Mouse (Mus musculus): ENCODE measurements around the gene Tns1. TPM values are rescaled to one million over a fixed set of nuclear protein-coding genes. Genes with fewer than 3 reads are reported as not detected.

Gene Tns1
- total and polyA plus RNA-seq, 2 experiments from 2014 or later = 11.7 to 28.0 TPM

DNA sequence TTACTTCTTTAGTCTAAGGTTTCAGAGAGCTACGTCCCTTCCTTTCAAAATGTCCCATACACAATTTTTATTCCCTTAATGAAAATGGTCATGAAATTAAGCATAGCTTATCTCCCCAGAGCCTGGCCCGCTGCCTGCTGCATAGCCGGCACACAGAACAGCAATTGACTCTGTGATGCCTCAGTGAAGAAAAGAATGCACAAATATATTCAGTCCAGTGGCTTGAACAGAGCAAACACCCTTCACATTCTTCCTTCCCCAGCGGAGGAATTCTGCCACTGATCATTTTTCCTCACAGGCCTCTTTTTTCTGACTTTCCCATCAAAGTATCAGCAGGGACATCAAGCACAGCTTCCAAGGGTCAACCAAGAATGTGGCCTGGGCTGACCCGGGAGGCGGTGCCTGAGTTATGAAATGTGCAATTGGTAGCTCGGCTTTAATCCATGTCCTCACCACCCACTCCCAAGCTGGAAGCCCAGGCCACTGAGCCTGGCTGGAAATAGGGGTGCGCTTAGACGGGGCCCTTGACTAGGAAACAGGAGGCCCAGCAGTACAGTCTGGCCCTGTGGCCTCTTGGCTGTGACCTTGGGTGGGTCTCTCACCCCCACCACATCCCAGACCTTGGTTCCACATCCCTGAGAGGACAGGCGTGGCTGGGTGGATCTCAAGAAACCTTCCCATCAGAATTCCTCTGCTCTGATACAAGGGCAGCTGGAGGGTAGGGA, 191.7 kb downstream of the Tns1 start:
- Histone ChIP-seq H3K36me3 (ENCODE audit: insufficient read depth, low read length) (no peaks in the 10 kb centered on the region), H3K4me2 (ENCODE audit: low read depth, low read length) (no peak overlapping the region), H3K4me3 (ENCODE audit: low read length) (no peak overlapping the region), H3K27me3 (ENCODE audit: insufficient read depth, low read length) (no peaks in the 10 kb centered on the region), H3K4me1 (ENCODE audit: insufficient read depth, low read length) (0 out of 2 replicates have a peak, but pooled peaks cover 5% of the 10 kb centered on the region), H3K9me3 (ENCODE audit: low read length) (no peaks in the 10 kb centered on the region), H3K9ac (replicated peaks; ENCODE audit: low read length) (no peak overlapping the region), H3K27ac (no peak overlapping the region; the same call in 1 of the 2 replicates)
- WGBS = 68% methylated on average over 10 of the region's 10 CpGs
- DNase-seq (ENCODE audit: low spot score) (no peak), ATAC-seq (no peak)
- no peak for TF ChIP-seq CTCF (IDR thresholded peaks at IDR 0.05; ENCODE audit: low read depth)

DNA sequence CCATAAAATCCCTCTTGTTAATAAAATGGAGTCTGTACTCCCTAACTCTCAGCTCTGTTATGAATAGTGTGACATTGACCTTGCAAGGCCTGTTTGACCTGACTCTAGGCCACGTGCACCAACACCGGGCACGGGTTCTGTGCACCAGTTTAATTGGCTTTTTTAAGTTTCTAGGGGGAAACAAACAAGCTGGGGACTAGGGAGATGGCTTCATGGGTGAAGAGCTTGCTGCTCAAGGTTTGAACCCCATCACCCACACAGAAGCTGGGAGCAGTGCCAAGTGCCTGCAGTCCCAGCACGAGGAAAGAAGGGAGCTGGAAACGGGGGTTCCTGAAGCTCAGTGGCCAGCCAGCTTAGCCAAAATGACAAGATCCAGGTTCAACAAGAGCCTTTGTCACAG, 192.4 kb downstream of the Tns1 start:
- 53% methylated on average over 5 of the region's 5 CpGs for WGBS
- H3K4me3 ChIP-seq (ENCODE audit: low read length) = no peak overlapping the region
- no peak for TF ChIP-seq CTCF (IDR thresholded peaks at IDR 0.05; ENCODE audit: low read depth)
- no peaks in the 10 kb centered on the region for H3K27me3 ChIP-seq (ENCODE audit: insufficient read depth, low read length)
- H3K27ac ChIP-seq = no peak overlapping the region; the same call in 1 of the 2 replicates
- no peak overlapping the region for H3K9ac ChIP-seq (replicated peaks; ENCODE audit: low read length)
- H3K4me2 ChIP-seq (ENCODE audit: low read depth, low read length) = no peak overlapping the region
- no peaks in the 10 kb centered on the region for H3K9me3 ChIP-seq (ENCODE audit: low read length)
- ATAC-seq = no peak
- no peak for DNase-seq (ENCODE audit: low spot score)
- H3K36me3 ChIP-seq (ENCODE audit: insufficient read depth, low read length) = no peaks in the 10 kb centered on the region
- H3K4me1 ChIP-seq (ENCODE audit: insufficient read depth, low read length) = 0 out of 2 replicates have a peak, but pooled peaks cover 5% of the 10 kb centered on the region

DNA sequence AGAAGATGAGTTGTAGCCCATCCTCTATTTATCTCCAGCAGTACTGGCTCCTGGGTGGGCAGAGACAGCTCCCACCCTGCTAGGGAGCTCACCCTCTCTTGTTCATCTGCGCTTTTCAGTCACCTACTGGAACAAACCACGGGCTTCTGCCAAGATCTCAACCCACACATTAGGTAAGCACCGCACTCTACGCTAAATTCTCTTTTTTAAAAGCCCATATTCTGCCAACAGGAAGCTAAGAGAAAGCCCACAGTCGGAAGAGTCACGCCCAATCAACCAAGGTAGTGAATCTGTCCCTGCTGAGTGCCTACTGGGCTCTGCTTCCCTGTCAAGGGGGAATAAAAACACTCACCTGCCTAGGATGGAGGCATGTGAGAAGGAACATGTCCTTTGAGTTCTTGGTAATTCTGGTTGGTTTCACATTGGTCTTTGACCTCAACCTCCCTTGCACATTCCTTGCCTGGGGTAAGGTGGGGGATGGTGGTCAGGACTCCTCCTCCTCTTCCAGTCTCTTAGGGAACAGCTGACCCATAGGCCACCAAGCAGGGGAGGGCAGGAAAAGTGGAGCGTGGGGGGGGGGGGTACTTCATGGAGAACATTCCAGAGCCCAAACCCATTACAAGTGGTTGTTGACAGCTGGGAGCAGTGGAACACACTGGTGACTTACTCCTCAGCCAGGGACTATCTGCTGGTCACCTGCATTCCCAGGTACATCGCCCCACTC, 193.7 kb downstream of the Tns1 start:
- Histone ChIP-seq H3K27ac (no peak overlapping the region), H3K4me1 (ENCODE audit: insufficient read depth, low read length) (0 out of 2 replicates have a peak, but pooled peaks cover 5% of the 10 kb centered on the region), H3K4me3 (ENCODE audit: low read length) (no peak overlapping the region), H3K9ac (replicated peaks; ENCODE audit: low read length) (no peak overlapping the region), H3K36me3 (ENCODE audit: insufficient read depth, low read length) (no peaks in the 10 kb centered on the region), H3K9me3 (ENCODE audit: low read length) (no peaks in the 10 kb centered on the region), H3K27me3 (ENCODE audit: insufficient read depth, low read length) (no peaks in the 10 kb centered on the region), H3K4me2 (ENCODE audit: low read depth, low read length) (no peak overlapping the region)
- ATAC-seq (no peak), DNase-seq (ENCODE audit: low spot score) (no peak)
- TF ChIP-seq CTCF (IDR thresholded peaks at IDR 0.05; ENCODE audit: low read depth) = no peak
- 84% methylated on average over 8 of the region's 8 CpGs for WGBS

DNA sequence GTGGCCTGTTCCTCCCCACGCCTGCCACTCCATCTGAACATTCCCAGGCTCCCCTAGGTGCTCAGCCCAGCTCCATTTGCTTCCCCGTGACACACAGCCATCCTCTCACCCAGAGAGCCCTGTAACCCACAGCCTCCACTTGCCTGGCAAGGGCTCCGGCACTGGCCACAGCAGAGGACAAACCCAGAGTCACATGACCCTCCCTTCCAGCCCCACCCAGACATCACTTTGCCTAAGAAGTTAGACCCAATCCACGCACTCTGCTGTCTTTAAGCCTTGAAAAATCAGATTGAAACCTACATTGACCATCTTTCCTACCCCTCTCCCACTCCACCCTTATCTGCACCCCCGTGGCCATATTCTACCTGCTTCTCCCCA, 194.3 kb downstream of the Tns1 start:
- no peak overlapping the region for H3K27ac ChIP-seq
- no peak overlapping the region for H3K4me2 ChIP-seq (ENCODE audit: low read depth, low read length)
- no peak for ATAC-seq
- no peaks in the 10 kb centered on the region for H3K27me3 ChIP-seq (ENCODE audit: insufficient read depth, low read length)
- no peaks in the 10 kb centered on the region for H3K36me3 ChIP-seq (ENCODE audit: insufficient read depth, low read length)
- no peak for TF ChIP-seq CTCF (IDR thresholded peaks at IDR 0.05; ENCODE audit: low read depth)
- 89% methylated on average over 5 of the region's 5 CpGs for WGBS
- H3K9ac ChIP-seq (replicated peaks; ENCODE audit: low read length) = no peak overlapping the region
- H3K9me3 ChIP-seq (ENCODE audit: low read length) = no peaks in the 10 kb centered on the region
- H3K4me1 ChIP-seq (ENCODE audit: insufficient read depth, low read length) = 0 out of 2 replicates have a peak, but pooled peaks cover 5% of the 10 kb centered on the region
- no peak for DNase-seq (ENCODE audit: low spot score)
- no peak overlapping the region for H3K4me3 ChIP-seq (ENCODE audit: low read length)

DNA sequence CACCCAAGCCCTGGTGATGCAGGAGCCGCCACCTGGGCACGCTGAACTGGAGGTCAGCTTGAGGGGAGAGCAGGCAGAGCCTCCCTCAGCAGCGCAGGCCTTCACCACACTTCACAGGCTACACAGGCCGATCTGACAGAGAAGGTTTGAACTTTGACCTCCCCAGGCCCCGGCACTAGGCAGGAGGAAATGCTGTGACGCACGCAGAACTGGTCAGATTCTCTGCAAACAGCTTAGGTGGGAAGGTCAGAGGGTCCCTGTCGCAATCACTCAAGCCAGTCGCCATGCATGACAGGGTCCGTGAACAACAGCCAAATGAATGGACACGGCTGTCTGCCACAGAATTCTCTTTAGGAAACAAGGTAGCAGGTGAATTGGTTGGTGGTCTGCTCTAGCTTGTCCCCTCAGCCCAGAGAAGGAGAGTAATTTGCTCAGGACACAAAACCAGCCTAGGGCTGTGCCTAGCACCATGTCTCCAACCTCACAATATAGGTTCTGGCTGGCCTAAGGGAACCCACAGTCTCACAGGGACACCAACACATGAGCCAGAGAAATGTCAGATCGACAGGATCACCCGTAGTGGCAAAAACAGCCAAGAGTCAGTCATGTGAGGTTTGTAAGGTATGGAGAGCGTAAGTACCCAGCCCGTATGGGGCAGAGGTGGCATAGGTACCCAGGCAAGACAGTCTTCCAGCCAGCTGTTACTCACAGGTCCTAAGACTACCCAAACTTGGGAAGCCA, 194.9 kb downstream of the Tns1 start:
- H3K27ac ChIP-seq = no peak overlapping the region
- H3K27me3 ChIP-seq (ENCODE audit: insufficient read depth, low read length) = no peaks in the 10 kb centered on the region
- 0 out of 2 replicates have a peak, but pooled peaks cover 5% of the 10 kb centered on the region for H3K4me1 ChIP-seq (ENCODE audit: insufficient read depth, low read length)
- no peak overlapping the region for H3K9ac ChIP-seq (replicated peaks; ENCODE audit: low read length)
- WGBS = 60% methylated on average over 15 of the region's 15 CpGs
- TF ChIP-seq CTCF (IDR thresholded peaks at IDR 0.05; ENCODE audit: low read depth) = no peak
- ATAC-seq (no peak), DNase-seq (ENCODE audit: low spot score) (no peak)
- no peak overlapping the region for H3K4me2 ChIP-seq (ENCODE audit: low read depth, low read length)
- H3K36me3 ChIP-seq (ENCODE audit: insufficient read depth, low read length) = no peaks in the 10 kb centered on the region
- H3K4me3 ChIP-seq (ENCODE audit: low read length) = no peak overlapping the region
- H3K9me3 ChIP-seq (ENCODE audit: low read length) = no peaks in the 10 kb centered on the region

DNA sequence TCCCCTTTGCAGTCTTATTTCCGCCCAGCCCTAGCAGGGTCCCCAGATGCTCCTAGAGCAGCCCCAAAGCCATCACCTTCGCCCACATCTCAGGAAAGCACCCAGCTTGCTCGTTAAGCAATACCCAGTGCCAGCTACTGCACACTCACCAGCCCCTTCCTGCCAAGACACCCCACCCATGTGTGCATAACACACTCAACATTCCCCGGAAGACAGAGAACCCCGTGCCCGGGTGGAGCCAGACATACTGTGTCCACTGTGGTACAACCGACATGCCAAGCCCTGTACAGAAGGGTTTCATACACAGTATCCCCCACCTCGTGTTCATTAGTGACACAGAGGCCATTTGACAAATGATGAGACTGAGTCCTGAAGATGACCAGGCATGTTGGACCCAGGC, 195.9 kb downstream of the Tns1 start:
- H3K4me1 ChIP-seq (ENCODE audit: insufficient read depth, low read length) = 0 out of 2 replicates have a peak, but pooled peaks cover 5% of the 10 kb centered on the region
- no peaks in the 10 kb centered on the region for H3K36me3 ChIP-seq (ENCODE audit: insufficient read depth, low read length)
- no peak overlapping the region for H3K9ac ChIP-seq (replicated peaks; ENCODE audit: low read length)
- H3K9me3 ChIP-seq (ENCODE audit: low read length) = no peaks in the 10 kb centered on the region
- no peaks in the 10 kb centered on the region for H3K27me3 ChIP-seq (ENCODE audit: insufficient read depth, low read length)
- H3K4me3 ChIP-seq (ENCODE audit: low read length) = no peak overlapping the region
- WGBS = 82% methylated on average over 8 of the region's 8 CpGs
- no peak overlapping the region for H3K27ac ChIP-seq
- no peak for TF ChIP-seq CTCF (IDR thresholded peaks at IDR 0.05; ENCODE audit: low read depth)
- no peak for DNase-seq (ENCODE audit: low spot score)
- no peak overlapping the region for H3K4me2 ChIP-seq (ENCODE audit: low read depth, low read length)
- no peak for ATAC-seq
